Mouse (Mus musculus): ENCODE data around the gene Zfp523.

The Zfp523 gene

DNA sequence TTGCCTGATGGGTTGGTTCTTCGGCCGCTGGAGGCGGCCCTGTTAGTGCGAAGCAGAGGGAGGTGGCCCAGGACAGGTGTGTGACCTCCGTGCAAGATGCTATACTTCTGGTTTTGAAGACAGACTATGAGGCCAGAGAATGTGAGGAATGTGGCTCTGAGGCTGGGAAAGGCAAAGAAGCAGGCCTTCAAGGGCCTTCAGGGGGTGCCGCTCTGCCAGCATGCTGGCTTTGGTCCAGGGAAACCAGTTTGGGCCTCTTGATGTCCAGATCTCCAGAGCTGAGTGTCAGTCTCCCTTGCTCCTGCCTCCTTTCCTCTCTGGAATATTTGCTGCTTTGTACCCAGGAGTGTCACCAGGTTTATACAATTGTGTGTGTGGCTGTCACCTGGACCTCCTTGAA, 65.4 kb downstream of the Zfp523 start:
- no peak for DNase-seq (ENCODE audit: extremely low read depth, low read depth)

DNA sequence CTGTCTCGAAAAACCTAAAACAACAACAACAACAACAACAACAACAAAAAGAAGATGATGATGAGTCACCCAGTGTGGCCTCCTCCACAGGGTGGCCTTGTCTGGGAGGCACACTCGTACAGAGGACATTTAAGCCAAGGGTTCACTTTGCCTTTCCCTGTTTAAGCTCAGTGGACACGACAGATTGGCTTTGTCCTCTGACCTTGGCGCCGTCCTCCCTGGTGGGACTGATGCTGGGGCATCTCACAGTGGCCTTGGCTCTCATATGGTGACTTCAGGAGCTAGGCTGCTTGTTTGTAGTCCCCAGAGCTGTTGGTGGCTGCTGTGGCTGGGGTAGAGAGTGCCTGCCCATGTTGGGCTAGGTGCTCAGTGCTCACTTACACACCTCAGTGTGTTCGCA, 67.3 kb downstream of the Zfp523 start:
- DNase-seq (ENCODE audit: extremely low read depth, low read depth): no peak

DNA sequence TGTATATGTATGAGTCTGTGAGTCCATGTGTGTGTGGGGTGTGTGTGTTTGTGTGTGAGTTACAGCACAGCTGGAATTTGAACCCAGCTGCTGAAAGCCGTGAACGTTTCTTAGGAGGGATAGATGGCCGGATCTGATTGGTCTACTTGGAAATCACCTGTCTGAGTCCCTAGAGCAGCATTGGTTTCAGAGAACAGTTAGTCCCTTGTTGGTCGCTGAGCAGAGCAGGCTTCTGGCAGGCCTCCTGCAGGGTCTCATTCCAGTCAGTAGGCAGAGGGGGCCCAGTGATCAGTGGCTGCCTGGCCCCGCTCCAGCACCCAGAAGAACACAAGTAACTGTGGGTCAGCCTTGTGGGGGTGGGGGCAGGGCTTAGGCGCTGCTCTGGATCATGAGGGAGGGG, 67.8 kb downstream of the Zfp523 start:
- no peak for DNase-seq (ENCODE audit: extremely low read depth, low read depth)

GRCm38 (mm10) chr17:28246640-28247039, 69.7 kb downstream of the Zfp523 start:
- no peak for DNase-seq (ENCODE audit: extremely low read depth, low read depth)

- DNase-seq (ENCODE audit: extremely low read depth, low read depth): no peak
Observed at GRCm38 (mm10) chr17:28247613-28248012, 70.7 kb downstream of the Zfp523 start.

- DNase-seq (ENCODE audit: extremely low read depth, low read depth): no peak
Observed at GRCm38 (mm10) chr17:28249062-28249461, 72.1 kb downstream of the Zfp523 start.

GRCm38 (mm10) chr17:28251579-28252280, 74.8 kb downstream of the Zfp523 start:
- no peak for DNase-seq (ENCODE audit: extremely low read depth, low read depth)

DNA sequence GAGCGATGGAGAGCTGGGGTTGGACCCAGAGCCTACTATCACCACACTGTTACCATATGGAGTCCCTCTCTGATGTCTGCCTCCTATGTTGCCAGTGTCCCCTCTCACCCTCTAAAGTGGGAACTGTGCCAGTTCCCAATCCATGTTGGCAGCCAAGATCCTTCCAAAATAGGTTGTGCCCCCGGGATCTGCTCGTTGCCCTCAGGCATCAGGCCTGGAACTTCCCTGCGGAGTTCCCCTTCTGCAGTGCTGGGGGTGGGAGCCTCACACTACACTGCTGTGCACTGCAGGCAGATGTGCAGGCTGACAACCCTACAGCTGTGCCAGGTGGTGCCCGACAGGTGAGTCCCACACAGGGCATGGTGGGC, 75.3 kb downstream of the Zfp523 start:
- DNase-seq (ENCODE audit: extremely low read depth, low read depth): no peak

DNA sequence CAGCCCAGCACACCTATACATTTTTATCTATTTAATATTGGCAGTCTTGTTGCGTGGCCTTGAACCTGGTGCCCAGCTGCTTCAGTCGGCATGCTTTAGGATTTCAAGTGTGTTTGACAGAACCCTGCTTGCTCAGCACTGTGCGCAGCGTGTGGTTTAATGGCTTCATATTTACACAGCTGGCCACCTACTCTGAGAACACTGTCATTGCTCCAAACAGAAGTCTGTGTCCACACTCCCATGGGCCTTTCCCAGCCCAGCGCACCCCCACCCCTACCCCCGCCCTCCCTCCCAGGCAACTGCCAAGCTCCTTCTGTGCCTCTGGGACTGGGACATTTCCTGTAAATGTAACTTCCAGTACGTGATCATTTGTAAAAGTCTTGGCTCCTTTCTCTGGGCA, 76.3 kb downstream of the Zfp523 start:
- no peak for DNase-seq (ENCODE audit: extremely low read depth, low read depth)

- DNase-seq (ENCODE audit: extremely low read depth, low read depth): no peak
Observed at GRCm38 (mm10) chr17:28254804-28255203, 77.9 kb downstream of the Zfp523 start.
